Mouse (Mus musculus): ENCODE results near the gene Nbeal2. TPM values are rescaled to one million over a fixed set of nuclear protein-coding genes. Genes with fewer than 3 reads are reported as not detected.

Nbeal2 gene
- polyA plus RNA-seq, 1 experiment from 2014 or later = 8.0 TPM

- H3K27ac ChIP-seq (ENCODE audit: low read depth, low read length) = no peak overlapping the region
- 0 out of 2 replicates have a peak overlapping the region, but pooled peaks have one; percentile 11 for H3K4me2 ChIP-seq
- DNase-seq (ENCODE audit: low spot score) = no peak
Measured at GRCm38 (mm10) chr9:110631651-110632275, 22.2 kb downstream of the Nbeal2 start.

GRCm38 (mm10) chr9:110631191-110631590 is 22.8 kb downstream of the Nbeal2 start:
- Histone ChIP-seq H3K36me3 (ENCODE audit: control insufficient read depth, insufficient read depth, low read length) (peaks cover 10% of the 10 kb centered on the region; the same call in 1 of the 2 replicates), H3K4me2 (0 out of 2 replicates have a peak overlapping the region, but pooled peaks have one; percentile 11), H3K27me3 (replicated peaks; ENCODE audit: control insufficient read depth, insufficient read depth, low read length) (no peaks in the 10 kb centered on the region), H3K9ac (ENCODE audit: low read depth, low read length) (no peak overlapping the region), H3K4me1 (replicated peaks; ENCODE audit: control insufficient read depth, insufficient read depth, low read length) (0 out of 2 replicates have a peak, but pooled peaks cover 2% of the 10 kb centered on the region), H3K4me3 (ENCODE audit: low read depth, low read length) (no peak overlapping the region), H3K9me3 (ENCODE audit: control insufficient read depth, low read length) (no peaks in the 10 kb centered on the region), H3K27ac (ENCODE audit: low read depth, low read length) (no peak overlapping the region)
- DNase-seq (ENCODE audit: low spot score) = no peak
- ATAC-seq (replicated peaks; ENCODE audit: low FRiP score) = no peak
- WGBS = 45% methylated on average over 10 of the region's 10 CpGs

More at GRCm38 (mm10) chr9:110631651-110632275, 22.2 kb downstream of the Nbeal2 start:
- H3K27me3 ChIP-seq (replicated peaks; ENCODE audit: control insufficient read depth, insufficient read depth, low read length) = no peaks in the 10 kb centered on the region
- no peaks in the 10 kb centered on the region for H3K9me3 ChIP-seq (ENCODE audit: control insufficient read depth, low read length)
- no peak overlapping the region for H3K4me3 ChIP-seq (ENCODE audit: low read depth, low read length)
- ATAC-seq (replicated peaks; ENCODE audit: low FRiP score) = no peak
- 55% methylated on average over 30 of the region's 30 CpGs for WGBS
- H3K36me3 ChIP-seq (ENCODE audit: control insufficient read depth, insufficient read depth, low read length) = peaks cover 10% of the 10 kb centered on the region; the same call in 1 of the 2 replicates
- no peak overlapping the region for H3K9ac ChIP-seq (ENCODE audit: low read depth, low read length)
- 0 out of 2 replicates have a peak, but pooled peaks cover 2% of the 10 kb centered on the region for H3K4me1 ChIP-seq (replicated peaks; ENCODE audit: control insufficient read depth, insufficient read depth, low read length)

GRCm38 (mm10) chr9:110630171-110630570 is 23.8 kb downstream of the Nbeal2 start:
- Histone ChIP-seq H3K27me3 (replicated peaks; ENCODE audit: control insufficient read depth, insufficient read depth, low read length) (no peaks in the 10 kb centered on the region), H3K4me1 (replicated peaks; ENCODE audit: control insufficient read depth, insufficient read depth, low read length) (peaks cover 6% of the 10 kb centered on the region), H3K27ac (ENCODE audit: low read depth, low read length) (no peak overlapping the region), H3K9ac (ENCODE audit: low read depth, low read length) (no peak overlapping the region), H3K4me2 (no peak overlapping the region), H3K36me3 (ENCODE audit: control insufficient read depth, insufficient read depth, low read length) (peaks cover 8% of the 10 kb centered on the region; the same call in 1 of the 2 replicates), H3K4me3 (ENCODE audit: low read depth, low read length) (no peak overlapping the region), H3K9me3 (ENCODE audit: control insufficient read depth, low read length) (no peaks in the 10 kb centered on the region)
- no peak for ATAC-seq (replicated peaks; ENCODE audit: low FRiP score)
- DNase-seq (ENCODE audit: low spot score) = no peak
- WGBS = 90% methylated on average over 15 of the region's 15 CpGs

- peaks cover 19% of the 10 kb centered on the region for H3K4me1 ChIP-seq (replicated peaks; ENCODE audit: control insufficient read depth, insufficient read depth, low read length)
- peak overlapping the region; percentile 59 for H3K4me3 ChIP-seq (ENCODE audit: low read depth, low read length)
- no peak overlapping the region for H3K27ac ChIP-seq (ENCODE audit: low read depth, low read length)
- peak overlapping the region; percentile 67 for H3K9ac ChIP-seq (ENCODE audit: low read depth, low read length)
- no peak for DNase-seq (ENCODE audit: low spot score)
- peak overlapping the region; percentile 99 for H3K4me2 ChIP-seq
- ATAC-seq (replicated peaks; ENCODE audit: low FRiP score) = no peak
- 74% methylated on average over 11 of the region's 11 CpGs for WGBS
- H3K27me3 ChIP-seq (replicated peaks; ENCODE audit: control insufficient read depth, insufficient read depth, low read length) = no peaks in the 10 kb centered on the region
- H3K9me3 ChIP-seq (ENCODE audit: control insufficient read depth, low read length) = no peaks in the 10 kb centered on the region
- peaks cover 8% of the 10 kb centered on the region; the same call in 1 of the 2 replicates for H3K36me3 ChIP-seq (ENCODE audit: control insufficient read depth, insufficient read depth, low read length)
Measured at GRCm38 (mm10) chr9:110625350-110625908, 28.5 kb downstream of the Nbeal2 start.

- Histone ChIP-seq H3K9ac (ENCODE audit: low read depth, low read length) (peak within 1 kb of the TSS; percentile 67), H3K4me1 (replicated peaks; ENCODE audit: control insufficient read depth, insufficient read depth, low read length) (peaks cover 19% of the 10 kb centered on the region), H3K36me3 (ENCODE audit: control insufficient read depth, insufficient read depth, low read length) (peaks cover 13% of the 10 kb centered on the region; the same call in 1 of the 2 replicates), H3K27me3 (replicated peaks; ENCODE audit: control insufficient read depth, insufficient read depth, low read length) (no peaks in the 10 kb centered on the region), H3K4me3 (ENCODE audit: low read depth, low read length) (peak within 1 kb of the TSS; percentile 59), H3K4me2 (peak within 1 kb of the TSS; percentile 99), H3K27ac (ENCODE audit: low read depth, low read length) (peak within 1 kb of the TSS; percentile 64), H3K9me3 (ENCODE audit: control insufficient read depth, low read length) (no peaks in the 10 kb centered on the region)
- ATAC-seq (replicated peaks; ENCODE audit: low FRiP score) (peak; percentile 91), DNase-seq (ENCODE audit: low spot score) (peak; percentile 83)
- 17% methylated on average over 40 of the region's 41 CpGs for WGBS
Measured at GRCm38 (mm10) chr9:110624361-110625166, 29.4 kb downstream of the Nbeal2 start, which contains the start of gene Nradd. Gene Nradd, minus strand, starts transcription at chr9:110624452.

- no peak for DNase-seq (ENCODE audit: low spot score)
- 55% methylated on average over 8 of the region's 8 CpGs for WGBS
- H3K36me3 ChIP-seq (ENCODE audit: control insufficient read depth, insufficient read depth, low read length) = peaks cover 19% of the 10 kb centered on the region; the same call in 1 of the 2 replicates
- peak overlapping the region; percentile 99 for H3K4me2 ChIP-seq
- H3K27ac ChIP-seq (ENCODE audit: low read depth, low read length) = no peak overlapping the region
- H3K27me3 ChIP-seq (replicated peaks; ENCODE audit: control insufficient read depth, insufficient read depth, low read length) = no peaks in the 10 kb centered on the region
- no peak for ATAC-seq (replicated peaks; ENCODE audit: low FRiP score)
- peak overlapping the region; percentile 59 for H3K4me3 ChIP-seq (ENCODE audit: low read depth, low read length)
- H3K9me3 ChIP-seq (ENCODE audit: control insufficient read depth, low read length) = no peaks in the 10 kb centered on the region
- peaks cover 19% of the 10 kb centered on the region for H3K4me1 ChIP-seq (replicated peaks; ENCODE audit: control insufficient read depth, insufficient read depth, low read length)
- H3K9ac ChIP-seq (ENCODE audit: low read depth, low read length) = peak overlapping the region; percentile 67
Measured at GRCm38 (mm10) chr9:110623416-110624195, 30.4 kb downstream of the Nbeal2 start.

GRCm38 (mm10) chr9:110622621-110623219 is 31.2 kb downstream of the Nbeal2 start:
- Histone ChIP-seq H3K4me2 (no peak overlapping the region; the same call in 1 of the 2 replicates), H3K9ac (ENCODE audit: low read depth, low read length) (no peak overlapping the region), H3K36me3 (ENCODE audit: control insufficient read depth, insufficient read depth, low read length) (peaks cover 20% of the 10 kb centered on the region), H3K9me3 (ENCODE audit: control insufficient read depth, low read length) (no peaks in the 10 kb centered on the region), H3K4me1 (replicated peaks; ENCODE audit: control insufficient read depth, insufficient read depth, low read length) (peaks cover 19% of the 10 kb centered on the region), H3K27me3 (replicated peaks; ENCODE audit: control insufficient read depth, insufficient read depth, low read length) (no peaks in the 10 kb centered on the region), H3K4me3 (ENCODE audit: low read depth, low read length) (no peak overlapping the region), H3K27ac (ENCODE audit: low read depth, low read length) (no peak overlapping the region; the same call in 1 of the 2 replicates)
- 81% methylated on average over 12 of the region's 12 CpGs for WGBS
- DNase-seq (ENCODE audit: low spot score) = no peak
- ATAC-seq (replicated peaks; ENCODE audit: low FRiP score) = no peak

Data from liver, embryonic 11.5 days (tissue).